Mouse (Mus musculus) gastrocnemius, postnatal 10 days (tissue): ENCODE measurements around the gene Polr2l. TPM values are rescaled to one million over a fixed set of nuclear protein-coding genes. Genes with fewer than 3 reads are reported as not detected.

Source experiments
- DNase-seq: peaks from one replicate; pipeline ENCODE4 v3.0.0; 2021; ENCODE audit warnings: mixed read lengths
- long read RNA-seq, 2 experiments: library from polyadenylated mRNA; stranded (forward); transcript quantifications; one replicate each; pipeline ENCODE4 v2.0.0; 2021
- total RNA-seq, 2 experiments: library from RNA; stranded (reverse); gene quantifications; 2 replicates each; pipeline ENCODE4 v1.2.3; 2021

Polr2l gene
- 10 to 100 TPM; 43.4 to 49.0 TPM for total RNA-seq
- long read RNA-seq, experiment 1, transcript Polr2l-201 (2 exons, 1,650 nt): major isoform, 39 of 81 reads
- long read RNA-seq, experiment 1, partial matches to known transcripts: 42 of 81 reads
- long read RNA-seq, experiment 1, other reads (novel, unspliced or antisense): 0 of 81 reads
- long read RNA-seq, experiment 2, transcript Polr2l-201 (2 exons, 1,650 nt): major isoform, 43 of 72 reads
- long read RNA-seq, experiment 2, partial matches to known transcripts: 0 of 72 reads
- long read RNA-seq, experiment 2, other reads (novel, unspliced or antisense): 29 of 72 reads

GRCm38 (mm10) chr7:141475011-141475804 is at the start of gene Polr2l, which contains the start of gene Tspan4:
Gene Polr2l, minus strand, starts transcription at chr7:141475132.
Gene Tspan4, plus strand, starts transcription at chr7:141475240.
- DNase-seq: peak; percentile 82

- no peak for DNase-seq
These were observed 49.3 kb upstream of the Polr2l start for GRCm38 (mm10) chr7:141524271-141524670.

DNA sequence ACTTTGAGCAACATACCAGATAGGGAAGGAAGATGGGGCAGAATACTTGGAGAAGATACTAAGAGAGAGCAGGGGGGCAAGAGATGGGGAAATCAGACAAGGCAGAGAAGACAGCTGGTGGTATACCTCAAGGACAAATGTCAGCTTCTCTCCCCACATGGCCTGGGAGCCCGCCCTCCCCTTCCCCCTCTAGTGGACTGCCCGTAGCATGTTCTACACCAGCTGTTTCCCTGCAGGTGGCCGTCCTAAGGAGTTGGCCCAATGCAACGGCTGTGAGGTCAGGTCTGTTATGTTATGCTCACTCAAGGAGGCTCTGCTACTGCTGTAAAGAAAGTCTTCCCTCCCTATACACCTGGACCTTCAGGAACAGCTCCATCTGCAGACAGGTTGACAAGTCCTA is 48.1 kb upstream of the Polr2l start:
- DNase-seq: no peak

DNA sequence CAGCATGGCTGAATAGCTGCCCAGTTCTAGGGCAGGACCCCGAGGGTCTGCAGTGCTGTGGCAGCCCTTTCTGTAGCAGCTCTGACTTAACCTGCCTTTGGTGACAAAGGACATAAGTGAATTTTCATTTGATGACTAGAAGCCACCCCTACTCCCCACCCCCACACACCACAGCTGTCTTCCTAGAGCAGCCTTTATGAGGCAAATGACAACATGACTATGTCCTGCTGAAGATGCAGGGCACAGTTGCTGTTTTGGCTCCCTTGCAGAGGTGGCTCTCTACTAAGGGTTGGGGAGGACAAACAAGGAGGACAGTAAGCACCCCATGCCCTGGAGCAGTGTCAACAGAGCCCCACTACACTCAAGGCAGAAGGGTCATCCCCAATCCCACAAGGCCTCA is 44.9 kb upstream of the Polr2l start:
- no peak for DNase-seq

DNA sequence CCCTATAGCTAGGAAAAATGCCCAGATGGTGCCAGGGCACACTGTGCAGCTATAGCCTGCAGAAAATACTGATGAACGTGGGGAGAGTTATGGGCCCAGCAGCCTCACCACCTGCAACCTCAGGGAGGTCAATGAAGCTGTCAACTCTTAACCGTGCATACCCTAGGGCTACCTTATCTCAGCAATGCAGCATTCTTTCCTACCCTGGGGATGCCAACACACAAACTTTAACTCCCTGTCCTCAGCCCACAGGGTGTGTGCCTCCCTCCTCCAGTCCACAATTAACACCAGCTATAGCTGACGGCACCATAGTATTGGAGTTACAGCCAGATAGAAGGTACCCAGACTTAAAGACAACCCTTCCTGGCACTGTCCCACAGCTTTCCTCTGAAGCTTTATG is 44.0 kb upstream of the Polr2l start:
- DNase-seq: no peak

DNA sequence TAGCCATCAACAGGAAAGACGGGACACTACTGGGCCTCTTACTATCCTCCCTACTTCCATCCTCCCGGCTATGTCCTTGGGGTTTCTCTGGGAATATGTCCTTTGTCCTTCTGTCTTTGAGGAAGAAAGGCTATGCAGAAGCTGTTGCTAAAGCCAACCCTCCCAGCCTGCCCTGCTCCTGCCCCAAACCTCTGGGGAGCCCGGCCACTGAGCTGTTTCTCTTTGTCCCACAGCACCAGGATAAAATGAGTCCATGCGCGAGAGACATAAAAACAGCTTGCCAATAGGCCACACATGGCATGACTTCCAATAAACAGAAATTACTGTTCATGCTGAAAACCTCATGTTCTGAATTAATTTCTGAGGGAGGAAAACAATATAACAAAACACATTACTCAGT is 43.4 kb upstream of the Polr2l start:
- DNase-seq: no peak

DNA sequence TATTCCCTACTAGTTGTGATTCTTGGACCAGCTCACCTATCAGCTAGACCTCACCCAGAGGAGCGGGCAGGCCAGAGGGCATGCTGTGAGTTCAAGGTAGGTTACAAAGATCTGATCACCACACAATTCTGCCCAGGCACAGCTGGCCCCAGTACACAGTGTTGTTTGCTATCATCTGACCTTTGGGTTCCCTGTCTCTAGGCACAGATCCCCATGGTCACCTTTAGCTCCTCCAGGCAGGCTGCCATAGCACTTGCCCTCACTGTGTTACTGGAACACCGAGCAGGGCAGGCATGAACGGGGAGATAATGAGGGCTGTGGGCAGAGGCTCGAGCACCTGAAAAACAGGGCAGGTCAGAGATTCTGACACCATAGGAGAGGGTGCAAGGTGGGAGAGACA is 42.7 kb upstream of the Polr2l start:
- no peak for DNase-seq

- DNase-seq: no peak
These were observed 35.8 kb upstream of the Polr2l start for GRCm38 (mm10) chr7:141510681-141511191.

- no peak for DNase-seq
These were observed 35.3 kb upstream of the Polr2l start for GRCm38 (mm10) chr7:141510196-141510595.

GRCm38 (mm10) chr7:141508160-141508559 is 33.2 kb upstream of the Polr2l start:
- no peak for DNase-seq

DNA sequence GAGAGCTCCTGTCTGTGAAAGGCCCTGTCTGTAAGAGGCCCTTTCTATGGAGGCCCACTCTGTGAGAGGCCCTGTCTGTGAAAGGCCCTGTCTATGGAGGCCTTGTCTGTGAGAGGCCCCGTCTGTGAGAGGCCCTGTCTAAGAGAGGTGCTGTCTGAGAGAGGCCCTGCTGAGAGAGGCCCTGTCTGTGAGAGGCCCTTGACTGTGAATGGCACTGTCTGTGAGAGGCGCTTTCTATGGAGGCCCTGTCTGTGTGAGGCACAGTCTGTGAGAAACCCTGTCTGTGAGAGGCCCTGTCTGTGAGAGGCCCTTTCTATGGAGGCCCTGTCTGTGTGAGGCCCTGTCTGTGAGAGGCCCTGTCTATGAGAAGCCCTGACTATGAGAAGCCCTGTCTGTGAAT is 31.3 kb upstream of the Polr2l start:
- no peak for DNase-seq

GRCm38 (mm10) chr7:141502556-141502905 is 27.6 kb upstream of the Polr2l start:
- DNase-seq: no peak

DNA sequence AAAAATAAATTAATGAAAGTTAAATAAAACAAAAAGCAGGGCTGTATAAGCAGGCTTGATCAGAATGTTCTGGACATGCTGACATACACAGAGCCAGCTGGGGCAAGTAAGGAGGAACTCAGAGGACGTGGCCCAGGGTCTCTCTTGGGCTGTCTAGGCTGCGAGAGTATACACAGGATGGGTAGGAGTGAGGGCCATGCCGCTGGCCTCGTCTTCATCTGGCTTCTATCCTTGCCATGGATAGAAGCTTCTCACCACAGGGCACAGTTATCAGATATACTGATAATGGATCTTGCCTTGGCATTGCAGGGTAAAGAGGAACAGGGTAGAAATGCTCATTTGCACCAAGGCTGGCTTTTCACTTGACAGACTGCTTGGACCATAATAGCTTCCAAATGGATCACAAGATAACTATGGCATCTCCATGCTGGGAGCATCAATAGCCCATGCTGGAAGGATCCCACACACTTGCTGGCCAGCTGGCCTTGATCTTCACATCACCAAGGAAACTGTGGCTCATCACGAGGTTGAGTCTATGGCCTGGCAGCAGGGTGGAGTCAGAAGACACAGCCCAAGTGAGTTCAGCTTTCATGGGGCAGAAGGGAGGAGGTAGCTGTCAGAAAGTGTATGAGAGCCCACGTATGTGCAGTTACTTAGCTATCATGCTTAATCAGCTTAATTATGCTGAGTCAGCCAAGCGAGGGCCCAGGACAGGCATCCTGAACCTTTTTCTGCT is 27.1 kb upstream of the Polr2l start:
- DNase-seq: no peak

DNA sequence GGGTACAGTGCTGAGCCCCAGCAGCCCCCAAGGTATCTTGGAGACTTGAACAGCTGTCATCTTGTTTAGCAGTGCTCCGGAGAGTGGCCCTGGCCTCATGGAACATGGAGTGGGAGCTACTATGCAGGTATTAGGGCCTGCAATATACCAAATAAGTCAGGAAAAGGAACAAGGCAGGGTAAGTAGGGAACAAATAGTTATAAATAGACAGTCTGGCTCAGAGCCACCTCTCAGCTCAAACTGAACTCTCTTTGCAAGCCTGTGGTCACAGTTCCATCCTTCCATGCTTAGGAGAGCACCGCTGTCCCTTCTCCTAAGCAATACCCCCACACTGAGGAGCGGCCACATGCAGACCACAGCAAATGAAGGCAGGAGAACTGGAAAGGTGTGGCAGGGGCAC is 22.7 kb upstream of the Polr2l start:
- DNase-seq: no peak

DNA sequence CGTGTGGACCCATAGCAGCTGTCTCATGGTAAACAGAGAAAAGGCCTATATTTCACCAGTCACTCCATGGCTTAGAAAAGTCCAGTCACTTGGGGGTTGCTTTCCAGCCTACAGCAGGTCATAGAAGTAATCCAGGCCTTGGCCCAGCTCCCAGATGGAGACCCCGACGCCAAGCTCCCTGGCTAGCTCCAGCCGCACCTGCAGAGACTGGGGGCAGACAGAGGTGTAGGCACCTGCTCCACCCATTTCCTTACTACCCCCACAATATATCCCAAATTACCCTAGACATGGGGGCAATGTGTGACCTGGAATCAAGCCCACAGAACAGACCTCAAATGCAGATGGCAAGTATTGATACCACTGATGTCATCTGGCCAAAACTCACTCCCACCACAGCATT is 21.0 kb upstream of the Polr2l start:
- no peak for DNase-seq

- no peak for DNase-seq
These were observed 20.4 kb upstream of the Polr2l start for GRCm38 (mm10) chr7:141495379-141495778.

- DNase-seq: no peak
These were observed 18.8 kb upstream of the Polr2l start for GRCm38 (mm10) chr7:141493729-141494128.

- DNase-seq: no peak
These were observed 17.8 kb upstream of the Polr2l start for GRCm38 (mm10) chr7:141492738-141493137.

DNA sequence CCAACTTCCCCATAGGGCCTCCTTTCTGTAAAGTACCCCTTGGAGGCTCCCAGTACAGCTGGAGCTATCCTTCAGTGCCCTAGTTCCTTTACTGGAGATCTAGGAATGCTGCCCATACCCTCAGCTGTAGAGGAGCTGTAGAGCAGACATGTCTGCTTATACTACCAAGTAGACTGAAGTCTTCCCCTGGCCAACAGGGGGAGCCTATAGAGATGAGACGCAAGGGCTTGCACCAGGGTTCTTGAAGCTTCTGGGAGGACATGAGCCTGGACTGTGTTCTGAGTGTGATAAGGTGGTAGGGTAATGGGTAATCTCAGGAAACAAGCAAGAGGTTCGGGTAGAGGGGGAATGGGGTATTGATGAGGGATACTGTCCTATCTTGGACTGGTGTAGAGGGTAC is 16.2 kb upstream of the Polr2l start:
- no peak for DNase-seq

DNA sequence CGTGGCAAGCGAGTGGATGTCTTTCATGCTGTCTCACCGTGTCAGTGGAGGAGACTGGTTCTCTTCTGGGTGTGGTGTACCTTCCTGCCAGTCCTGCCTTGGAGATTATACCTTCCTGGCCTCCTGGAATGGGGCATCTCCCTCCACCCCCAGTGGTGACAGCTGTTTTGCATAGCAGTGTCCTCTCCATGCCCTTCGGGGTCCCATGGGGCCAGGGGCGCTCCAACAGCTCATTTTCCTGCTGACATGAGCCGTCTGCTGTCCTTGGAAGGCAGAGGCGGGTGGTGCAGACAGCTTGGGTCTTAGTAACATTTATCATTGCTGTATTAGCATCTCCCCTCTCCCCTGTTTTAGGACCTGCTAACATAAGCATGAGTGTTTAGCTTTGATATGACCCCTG is 12.2 kb upstream of the Polr2l start:
- no peak for DNase-seq

DNA sequence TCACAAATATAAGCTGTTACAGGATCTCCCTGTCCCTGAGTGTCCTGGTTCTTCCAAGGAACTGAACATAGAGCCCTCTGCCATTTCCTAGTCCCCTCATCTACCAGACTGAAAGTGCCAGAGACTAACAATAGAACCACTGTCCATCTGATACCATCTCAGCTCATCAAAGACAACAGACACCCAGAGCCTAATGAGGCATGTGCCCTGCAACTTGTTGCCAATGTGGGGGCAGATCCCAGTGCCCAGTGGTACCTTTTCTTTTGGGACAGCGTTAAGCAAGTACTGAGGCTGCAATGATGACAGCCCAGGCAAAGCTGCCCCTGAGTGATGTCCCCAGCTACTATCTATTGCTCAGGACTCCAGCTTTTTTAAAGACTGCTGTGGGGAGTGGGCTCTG is 11.3 kb upstream of the Polr2l start:
- DNase-seq: no peak

DNA sequence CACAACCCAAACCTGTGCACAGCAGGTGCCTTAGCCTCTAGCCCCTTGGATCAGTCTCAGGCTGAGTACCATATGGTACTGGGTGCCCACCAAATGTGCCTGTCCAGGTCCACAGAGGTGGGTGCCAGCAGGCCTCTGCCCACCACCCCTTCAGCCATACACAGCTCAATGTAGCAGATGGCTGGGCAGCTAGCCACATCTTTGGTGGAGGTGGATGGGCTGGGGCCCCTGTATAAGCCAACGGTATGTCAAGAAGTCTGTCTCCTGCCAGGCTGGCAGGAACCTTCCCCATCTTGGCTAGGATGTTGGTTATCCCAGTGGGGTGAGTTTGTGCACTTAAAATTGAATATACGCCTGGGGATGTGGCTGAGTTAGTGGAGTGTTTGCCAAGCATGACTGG is 10.7 kb upstream of the Polr2l start:
- no peak for DNase-seq

- no peak for DNase-seq
These were observed 10.3 kb upstream of the Polr2l start for GRCm38 (mm10) chr7:141485186-141485585.
